Mouse (Mus musculus) adrenal gland, postnatal 4 days (tissue): ENCODE measurements around the gene Tbx1. TPM values are rescaled to one million over a fixed set of nuclear protein-coding genes. Genes with fewer than 3 reads are reported as not detected.

Source experiments
- DNase-seq, 2 experiments: peaks; one replicate each; pipeline ENCODE4 v3.0.0; 2021 to 2022; ENCODE audit warnings: low spot score in 2 of 2, mixed read lengths in 2 of 2
- long read RNA-seq, 2 experiments: library from polyadenylated mRNA; stranded (forward); transcript quantifications; one replicate each; pipeline ENCODE4 v2.0.0; 2021
- total RNA-seq, 2 experiments: library from RNA; stranded (reverse); gene quantifications; 2 replicates each; pipeline ENCODE4 v1.2.3; 2021

Tbx1 gene
- 1 to 10 TPM in 1 of 2 experiments, under 1 TPM in 1; 0.59 to 1.0 TPM for total RNA-seq
- long read RNA-seq, experiment 1, partial matches to known transcripts: 0 of 1 reads
- long read RNA-seq, experiment 1, other reads (novel, unspliced or antisense): 0 of 1 reads
- long read RNA-seq, experiment 2, partial matches to known transcripts: 0 of 1 reads
- long read RNA-seq, experiment 2, other reads (novel, unspliced or antisense): 0 of 1 reads

DNA sequence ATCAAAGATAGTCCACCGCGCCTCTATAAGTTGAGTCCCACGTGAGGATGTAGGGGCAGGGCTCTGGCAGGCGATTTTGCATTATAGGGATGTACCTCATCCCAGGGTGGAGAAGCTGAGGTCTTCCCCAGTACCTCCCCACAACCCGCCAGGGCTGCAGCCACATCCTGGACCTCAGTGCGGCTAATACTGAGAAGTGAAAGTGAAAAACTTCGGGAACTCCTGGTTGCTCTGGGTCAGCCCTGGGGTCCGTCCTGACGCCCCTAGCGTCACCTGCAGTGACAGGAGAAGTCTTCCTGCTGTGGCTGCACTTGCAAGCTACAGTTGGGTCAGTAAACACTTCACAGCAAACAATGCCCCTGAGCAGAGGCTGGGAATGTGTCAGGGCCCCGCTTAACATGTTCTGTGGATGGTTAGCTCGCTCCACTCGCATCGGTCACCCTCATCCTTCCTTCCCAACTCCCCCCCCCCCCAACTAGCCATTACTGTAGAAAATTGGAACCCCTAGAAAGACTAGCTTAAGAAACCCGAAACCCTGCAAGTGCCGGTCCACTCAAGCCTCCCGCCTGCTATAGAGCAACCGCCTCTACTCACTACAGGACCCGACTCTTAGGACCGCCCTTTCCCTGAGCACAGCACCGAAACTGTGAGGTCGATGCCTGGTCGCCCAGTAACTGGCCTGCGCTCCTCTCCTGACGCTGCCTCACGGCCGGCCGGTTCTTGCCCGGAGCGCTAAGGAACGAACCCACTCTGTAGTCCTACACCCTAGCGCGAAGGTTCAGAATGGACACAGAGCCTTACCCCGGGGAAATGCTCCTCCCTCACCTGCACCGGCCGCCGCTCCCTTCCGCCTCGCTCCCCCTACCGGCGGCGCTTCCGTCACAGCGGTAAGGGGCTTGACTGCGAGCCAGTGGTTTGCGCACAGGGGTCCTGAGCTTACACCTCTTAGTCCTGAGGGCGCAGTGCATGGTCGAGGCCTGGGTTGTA, at the start of gene Tbx1:
TSS of gene Tbx1 (minus strand) at position 868 of the 987 bp plus-strand sequence.
- DNase-seq: no peak

DNA sequence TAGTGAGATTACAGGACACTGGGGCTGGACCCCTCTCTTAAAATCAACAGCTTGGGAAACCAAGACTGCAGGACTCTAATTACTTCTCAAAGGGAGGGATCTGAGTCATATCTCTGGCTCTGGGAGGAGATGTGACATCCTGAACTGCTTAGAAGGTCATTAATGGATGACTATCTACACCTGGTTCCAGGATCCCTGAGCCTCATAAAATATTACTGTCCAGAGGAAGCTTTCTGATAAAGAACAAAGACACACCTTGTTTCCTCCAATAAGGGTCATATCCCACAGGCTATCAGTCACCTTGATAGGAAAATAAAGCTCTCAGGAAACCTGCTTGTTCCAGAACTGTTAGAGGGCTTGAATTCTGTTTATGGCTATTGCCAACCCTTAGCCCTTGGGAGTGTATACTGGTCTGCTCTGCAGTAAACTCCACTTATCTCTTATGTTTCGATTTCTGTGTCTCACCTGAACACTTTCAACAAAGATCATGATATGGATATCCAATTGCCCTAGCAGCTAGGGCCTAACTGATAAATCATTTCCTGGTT, 49.0 kb upstream of the Tbx1 start:
- DNase-seq: no peak

DNA sequence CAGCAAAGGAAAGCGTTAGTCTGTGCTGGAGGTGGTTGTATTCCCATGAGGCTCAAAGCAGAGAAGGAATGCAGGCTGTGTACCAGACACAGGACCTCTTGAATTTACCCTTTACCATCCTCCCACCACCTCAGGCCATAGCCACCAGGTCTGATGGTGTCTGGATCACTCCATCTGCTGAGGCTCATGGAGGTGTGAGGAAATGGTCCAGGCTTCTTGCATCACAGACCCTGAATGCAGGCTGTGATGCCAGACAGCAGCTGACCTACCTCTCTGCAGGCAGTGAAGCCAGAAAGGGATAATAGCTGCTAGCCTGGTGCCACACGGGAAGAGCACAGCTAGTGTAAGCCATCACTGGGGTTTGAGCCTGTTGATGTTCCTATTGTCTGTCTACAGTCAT, 47.9 kb upstream of the Tbx1 start:
- no peak for DNase-seq

DNA sequence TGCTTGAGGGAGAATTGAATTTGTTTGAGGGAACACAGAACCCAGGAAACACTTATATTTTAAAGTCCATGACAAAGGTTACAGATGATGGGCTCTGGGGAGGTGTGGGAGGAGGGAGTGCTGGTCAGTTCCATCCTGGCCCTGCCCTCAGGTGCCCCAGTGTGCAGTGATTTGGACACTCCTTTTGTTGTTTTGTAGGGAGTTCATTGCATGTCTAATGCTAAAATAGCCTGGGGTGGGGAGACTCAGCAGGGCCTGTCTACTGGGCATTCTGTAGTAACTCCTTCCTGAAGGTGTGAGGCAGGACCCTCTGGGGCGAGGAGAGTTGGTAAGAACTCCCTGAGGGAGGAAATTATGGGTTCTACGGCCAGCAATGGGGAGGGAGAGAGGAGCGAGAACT, 46.3 kb upstream of the Tbx1 start:
- no peak for DNase-seq

DNA sequence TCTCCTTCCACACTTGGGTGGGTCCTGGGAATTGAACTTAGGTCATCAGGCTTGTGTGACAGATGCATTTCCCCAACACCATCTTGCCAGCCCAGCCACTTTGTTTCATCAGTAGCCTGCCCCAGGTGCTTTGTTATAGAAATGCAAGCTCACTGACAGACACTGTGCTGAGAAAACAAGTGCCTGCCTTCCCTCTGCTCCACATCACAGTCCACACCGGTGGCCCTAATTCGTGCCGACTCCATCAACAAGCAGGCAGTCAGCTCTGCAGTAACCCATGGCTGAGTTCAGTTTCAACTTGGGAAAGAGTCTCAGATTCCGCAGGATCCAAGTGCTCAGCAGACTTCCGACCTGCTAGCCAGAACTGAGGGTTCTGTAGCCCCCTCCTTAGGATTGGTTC, 45.9 kb upstream of the Tbx1 start:
- no peak for DNase-seq

DNA sequence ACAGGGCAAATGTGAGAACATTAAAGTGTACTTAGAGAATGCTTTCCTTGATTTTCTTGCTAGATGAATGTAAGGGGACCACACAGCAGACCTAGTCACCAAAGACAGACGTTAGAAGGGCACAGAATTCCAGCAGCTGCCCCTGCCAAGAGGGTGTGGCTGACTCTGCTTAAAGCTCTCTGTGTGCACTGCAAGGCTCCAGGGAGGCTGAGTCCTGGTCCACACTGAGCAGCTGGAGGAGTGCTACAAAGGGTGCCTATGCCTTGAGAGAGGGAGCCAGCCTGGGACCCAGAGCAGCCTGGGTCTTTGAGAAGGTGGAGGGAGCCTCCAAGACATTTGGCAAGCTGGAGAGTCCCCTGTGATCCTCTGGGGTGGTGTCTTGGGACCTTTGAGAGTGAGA, 42.9 kb upstream of the Tbx1 start:
- no peak for DNase-seq

DNA sequence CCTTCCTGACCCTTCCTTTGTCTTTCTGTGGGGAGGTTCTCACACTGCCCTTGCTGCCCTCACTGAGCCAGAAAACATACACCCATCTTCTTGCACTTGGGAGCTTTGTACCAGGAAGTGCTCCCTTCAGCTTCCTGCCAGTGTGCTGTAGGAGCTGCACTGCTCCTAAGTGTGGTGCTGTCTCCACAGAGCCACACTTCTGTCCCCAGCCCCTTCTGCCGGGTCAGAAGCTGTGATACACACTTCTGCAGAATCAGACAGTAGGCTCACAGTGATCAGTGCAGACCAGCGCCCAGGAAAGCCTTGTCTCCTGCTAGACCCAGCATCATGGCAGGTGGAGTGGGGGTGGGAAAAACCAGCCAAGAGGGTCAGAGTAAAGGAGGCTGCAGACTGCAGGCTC, 42.3 kb upstream of the Tbx1 start:
- DNase-seq: no peak

DNA sequence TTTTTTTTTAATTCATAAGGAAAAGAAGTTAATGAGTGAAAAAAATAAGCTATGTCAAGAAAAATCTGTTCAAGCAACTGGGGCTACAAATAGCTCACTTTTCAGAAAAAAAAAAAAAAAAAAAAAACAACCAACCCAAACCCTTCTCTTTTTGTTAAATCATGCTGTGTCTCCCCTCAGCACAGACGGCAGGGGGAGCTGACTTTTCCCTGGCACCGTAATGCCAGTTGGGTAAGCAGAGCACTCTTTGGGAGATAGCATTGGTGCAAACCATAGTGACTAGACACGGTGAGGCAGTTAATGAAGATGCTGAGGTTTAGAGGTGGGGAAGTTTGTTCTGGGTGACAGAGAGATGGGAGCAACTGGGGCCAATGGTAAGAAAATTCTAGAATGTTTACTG, 41.6 kb upstream of the Tbx1 start:
- no peak for DNase-seq

DNA sequence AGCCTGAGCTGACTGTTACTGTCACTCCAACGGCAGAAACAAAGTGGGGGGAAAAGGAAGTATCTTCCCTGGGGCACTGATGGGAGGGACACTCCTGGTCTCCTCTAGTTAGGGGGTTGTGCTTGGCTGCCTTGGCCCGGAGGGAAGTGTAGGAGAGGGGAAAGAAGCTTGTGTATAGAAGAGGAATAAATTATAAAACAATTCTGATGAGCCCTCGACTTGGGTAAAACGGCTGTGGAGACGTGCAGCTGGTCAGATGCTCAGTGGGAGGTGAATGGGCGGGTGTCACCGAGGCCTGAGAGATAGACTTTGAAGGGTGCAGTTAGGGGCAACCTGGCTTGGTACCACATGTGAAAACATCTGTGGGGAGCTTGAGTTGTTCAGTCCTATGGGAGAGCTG, 40.7 kb upstream of the Tbx1 start:
- no peak for DNase-seq

DNA sequence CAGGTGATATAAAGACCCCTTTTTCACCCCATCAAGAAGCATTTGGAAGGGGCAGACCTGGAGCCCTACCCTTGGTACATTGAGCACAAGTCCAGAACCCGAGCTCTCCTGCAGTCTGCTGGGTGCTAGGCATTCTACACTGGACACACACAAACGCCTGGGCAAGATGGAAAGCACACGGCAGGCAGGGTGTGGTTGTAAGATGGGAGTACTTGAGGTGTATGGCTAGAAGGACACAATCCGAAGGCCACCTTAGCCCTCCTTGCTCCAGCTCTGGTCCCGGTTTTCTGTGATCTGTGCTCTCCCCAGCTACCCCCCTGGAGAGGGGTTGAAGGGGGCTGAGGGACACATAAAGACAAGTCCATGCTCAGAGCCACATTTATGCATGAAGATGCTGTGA, 39.8 kb upstream of the Tbx1 start:
- DNase-seq: no peak

DNA sequence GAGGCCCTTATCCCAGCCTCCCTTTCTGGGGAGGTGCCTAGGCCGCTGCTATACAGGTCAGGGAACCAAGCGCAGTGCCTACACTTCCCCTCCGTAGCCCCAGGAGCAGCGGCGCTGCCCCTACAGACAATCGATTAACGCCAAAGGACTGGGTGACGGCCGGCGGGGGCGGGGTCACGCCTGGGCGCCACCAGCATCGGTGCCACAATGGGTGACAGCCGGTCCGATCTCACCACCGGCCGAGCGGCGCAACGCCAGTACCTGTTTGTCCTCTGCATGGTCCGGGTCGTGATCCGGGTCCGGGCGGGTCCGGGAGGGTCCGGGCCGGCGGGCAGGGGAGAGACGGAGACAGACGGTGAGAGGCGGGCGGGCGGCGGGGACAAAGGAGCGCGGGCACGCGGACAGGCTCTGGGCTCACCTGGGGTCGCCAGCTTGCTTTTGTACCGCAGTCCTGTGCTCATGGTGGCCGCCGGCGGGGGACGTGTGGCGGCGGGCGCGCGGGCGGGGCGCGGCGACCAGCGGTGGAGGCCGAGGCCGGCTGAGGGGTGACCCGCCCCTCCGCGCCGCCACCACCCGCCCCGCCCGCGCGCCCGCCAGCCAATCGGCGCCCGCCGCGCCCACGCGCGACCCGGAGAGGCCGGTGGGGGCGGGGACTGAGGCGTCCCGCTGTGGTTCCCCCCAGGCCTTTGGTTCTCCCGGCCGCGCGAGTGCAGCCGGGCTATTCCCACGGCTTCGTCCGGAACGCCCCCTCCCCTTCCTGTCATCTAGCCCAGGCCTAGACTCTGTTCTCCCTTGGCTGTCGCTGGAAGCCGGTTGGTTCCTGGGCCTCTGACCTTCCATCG, 39.1 kb upstream of the Tbx1 start, which contains the start of gene Sept5:
TSS of gene Sept5 (minus strand) at position 565 of the 842 bp plus-strand sequence.
- no peak for DNase-seq

DNA sequence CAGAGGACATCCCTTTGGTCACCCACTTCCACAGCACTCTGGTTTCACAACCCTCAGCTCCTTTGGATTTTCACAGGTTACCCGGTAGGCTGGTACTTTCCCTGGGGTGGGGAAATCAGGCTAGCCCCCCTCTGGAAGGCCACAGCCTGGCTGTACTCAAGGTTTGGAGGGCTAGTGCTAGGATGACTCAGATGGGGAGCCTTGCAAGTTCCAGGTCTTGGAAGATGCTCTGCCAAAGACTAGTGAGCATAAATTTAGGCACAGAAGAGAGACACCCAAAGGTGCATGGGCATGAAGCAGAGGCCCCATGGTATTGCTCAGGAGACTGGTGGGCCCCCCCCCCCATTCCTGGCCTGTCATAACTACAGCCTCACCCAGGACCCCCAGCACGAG, 38.5 kb upstream of the Tbx1 start:
- no peak for DNase-seq

DNA sequence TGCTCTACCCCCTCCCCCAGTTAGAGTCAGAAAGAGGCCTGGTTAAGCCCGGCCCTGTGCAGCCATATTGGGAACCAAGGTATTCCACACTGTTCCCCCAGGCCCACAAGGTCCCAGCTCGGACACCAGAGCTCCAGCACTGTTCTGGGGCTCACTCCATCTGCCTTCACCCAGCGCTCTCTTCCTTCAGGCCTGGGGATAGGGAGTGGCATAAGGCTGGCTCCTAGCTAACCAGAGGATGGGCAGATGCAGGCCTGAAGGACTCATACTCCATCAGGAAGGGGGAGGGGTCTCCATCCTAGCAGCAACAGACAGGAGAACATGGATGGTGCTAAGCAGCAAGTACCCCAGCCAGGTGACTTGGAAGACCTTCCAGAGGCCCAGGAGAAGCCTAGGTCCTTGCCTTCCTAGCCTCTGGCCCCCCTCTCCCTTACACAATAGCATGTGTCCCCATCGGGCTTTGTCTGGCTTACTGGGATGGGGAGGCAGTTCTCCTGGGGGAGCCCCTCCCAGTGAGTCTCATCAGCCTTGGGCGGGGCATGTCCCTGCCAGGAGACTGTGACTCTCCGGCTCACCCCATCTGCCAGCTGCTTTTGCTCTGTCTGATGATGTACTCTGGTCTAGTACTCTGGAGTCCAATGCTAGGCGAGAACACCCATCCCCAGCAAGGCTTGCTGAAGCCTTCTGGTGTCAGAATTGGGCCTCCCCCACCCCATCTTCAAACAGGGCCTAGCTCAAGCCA, 37.9 kb upstream of the Tbx1 start:
- DNase-seq: no peak

DNA sequence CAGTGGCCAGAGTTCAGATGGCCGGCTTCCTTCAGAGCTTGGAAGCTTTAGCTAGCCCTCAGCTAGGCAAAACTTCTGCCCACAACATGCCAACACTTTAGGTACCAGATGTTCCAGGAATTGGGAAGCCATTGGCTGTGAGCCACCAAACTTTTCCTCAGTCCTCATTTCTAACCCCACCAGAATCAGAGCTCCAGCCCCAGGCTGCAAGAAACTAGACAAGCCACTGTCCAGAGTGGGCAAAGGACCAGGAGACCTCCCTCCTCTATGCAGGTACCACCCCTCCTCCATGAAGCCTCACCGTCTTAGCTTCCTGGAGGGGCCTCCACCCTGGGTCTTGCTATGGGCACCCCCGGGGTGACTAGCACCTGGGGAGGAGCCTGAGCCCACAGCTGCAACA, 36.7 kb upstream of the Tbx1 start:
- DNase-seq: no peak

DNA sequence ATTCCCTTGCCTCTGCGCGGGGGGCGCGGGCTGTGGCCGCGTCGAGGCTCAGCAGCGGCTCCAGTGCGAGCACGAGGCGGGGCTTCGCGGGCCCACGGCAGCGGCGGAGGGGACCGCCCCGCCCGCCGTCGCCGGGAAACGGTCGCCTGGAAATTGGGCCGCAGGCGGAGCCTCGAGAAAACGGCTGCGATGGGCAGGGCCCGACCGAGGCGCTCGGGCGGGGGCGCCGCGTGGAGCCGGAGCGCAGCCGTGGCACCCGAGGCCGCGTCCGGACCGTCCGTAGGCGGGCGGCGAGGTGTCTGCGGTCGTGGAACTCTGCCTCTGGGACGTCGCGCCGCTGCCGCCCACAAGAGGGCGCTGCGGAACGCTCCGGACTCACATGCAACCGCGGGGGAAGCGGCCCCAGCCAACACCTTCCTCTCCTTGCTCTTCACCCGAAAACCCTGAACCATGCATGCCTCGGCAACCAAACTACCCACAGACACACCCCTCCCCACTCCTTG, 36.0 kb upstream of the Tbx1 start, which contains the start of gene Gm49601:
TSS of gene Gm49601 (minus strand) at position 52 of the 503 bp plus-strand sequence.
- DNase-seq: peak; percentile 70 to 81

DNA sequence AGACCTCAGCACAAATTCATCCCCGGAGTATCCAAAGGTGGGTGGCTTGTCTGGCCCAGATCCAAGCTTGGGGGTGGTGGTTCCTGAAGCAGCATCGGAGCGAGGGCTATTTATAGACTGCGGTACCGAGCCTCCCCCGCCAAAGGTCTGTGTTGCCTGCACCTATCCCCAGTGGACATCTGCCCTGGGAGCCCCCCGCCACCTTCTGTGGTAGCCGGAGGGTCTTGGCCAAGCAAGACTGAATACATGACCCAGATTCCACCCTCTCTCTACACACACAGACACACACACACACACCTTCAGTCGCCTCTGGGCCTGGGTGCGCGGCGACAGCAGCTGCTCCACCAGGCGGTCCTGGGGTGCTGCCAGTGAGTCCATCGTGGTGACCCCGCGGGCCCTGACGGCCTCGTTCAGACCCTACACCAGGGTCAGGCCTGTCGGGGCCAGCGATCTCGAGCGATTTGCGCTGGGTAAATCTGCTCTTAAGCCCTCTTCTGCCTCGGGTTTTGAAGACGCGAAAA, 35.4 kb upstream of the Tbx1 start:
- DNase-seq: no peak

DNA sequence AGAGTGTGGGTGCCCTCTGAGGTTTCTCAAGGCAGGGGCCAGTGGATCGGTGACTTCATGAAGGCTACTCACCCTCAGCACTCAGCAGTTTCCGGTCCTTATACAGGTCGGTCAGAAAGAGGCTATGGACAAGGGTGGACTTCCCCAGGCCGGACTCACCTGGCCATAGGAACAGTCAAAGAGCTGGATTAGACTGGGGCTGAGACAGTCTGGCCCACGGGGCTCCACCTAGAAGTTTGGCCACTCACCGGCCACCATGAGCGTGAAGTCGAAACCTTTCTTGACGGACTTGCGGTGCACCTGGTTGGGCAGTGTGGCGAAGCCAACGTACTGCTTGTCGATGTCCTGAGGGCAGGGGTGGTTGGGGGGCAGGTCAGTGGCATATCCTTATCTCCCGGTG, 34.6 kb upstream of the Tbx1 start:
- DNase-seq: no peak

DNA sequence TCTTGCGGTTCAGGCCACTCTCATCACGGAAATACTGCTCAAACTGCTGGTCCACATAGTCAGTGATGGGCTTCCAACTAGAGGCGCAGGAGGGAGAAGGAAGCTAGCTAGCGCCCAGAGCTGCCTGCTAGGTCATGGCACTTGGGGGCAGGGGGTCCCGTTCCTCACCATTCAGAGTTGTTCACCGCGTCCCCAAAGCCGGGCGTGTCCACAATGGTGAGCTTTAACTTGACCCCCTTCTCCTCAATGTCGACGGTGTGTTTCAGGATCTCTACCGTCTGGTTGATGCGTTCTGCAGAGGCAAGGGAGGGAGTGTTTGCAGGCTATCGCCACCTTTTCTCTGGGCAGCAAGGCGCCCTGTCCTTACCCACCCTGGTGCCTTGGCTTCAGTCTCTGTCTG, 34.2 kb upstream of the Tbx1 start:
- no peak for DNase-seq

DNA sequence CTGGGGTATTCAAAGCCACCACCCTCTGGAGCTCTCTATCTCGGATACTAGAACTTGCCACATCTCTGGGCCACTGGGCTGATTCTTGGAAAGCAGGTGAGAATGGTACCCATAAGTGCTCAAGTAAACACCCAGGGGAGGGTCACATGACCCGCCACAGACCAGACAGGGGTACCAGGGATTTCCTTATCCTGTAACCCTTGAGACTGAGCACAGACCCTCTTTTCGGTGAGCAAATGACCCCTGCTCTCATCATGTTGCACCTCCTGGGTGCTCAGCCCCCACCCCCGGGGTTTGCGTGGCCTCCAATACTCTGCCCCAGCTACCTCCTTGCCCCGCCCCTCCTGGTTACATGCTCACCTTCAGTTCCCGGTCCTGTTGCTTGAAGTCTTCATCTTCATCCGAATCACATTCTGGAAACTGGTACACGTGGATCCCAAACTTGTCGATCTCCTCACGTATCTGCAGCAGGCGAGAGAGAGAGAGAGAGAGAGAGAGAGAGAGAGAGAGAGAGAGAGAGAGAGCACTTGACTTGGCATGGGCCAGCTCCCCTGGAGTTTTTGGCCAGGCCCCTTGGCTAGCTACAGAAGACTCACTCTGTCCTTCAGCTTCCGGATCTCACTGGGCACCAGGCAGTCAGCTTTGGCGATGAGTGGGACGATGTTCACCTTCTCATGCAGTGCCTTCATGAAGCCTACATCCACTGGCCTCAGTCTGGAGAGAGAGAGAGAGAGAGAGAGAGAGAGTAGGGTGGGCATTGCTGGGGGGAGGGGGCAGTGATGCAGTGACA, 33.5 kb upstream of the Tbx1 start:
- DNase-seq: no peak
